Mouse (Mus musculus) B cell, adult 62 days (primary cell): ENCODE results near the gene Gm35134. TPM values are rescaled to one million over a fixed set of nuclear protein-coding genes. Genes with fewer than 3 reads are reported as not detected.

Source experiments
- total RNA-seq: library from RNA; stranded (reverse); gene quantifications from 4 replicates; pipeline ENCODE4 v1.2.4, GENCODE M21; 2023

Gene Gm35134
- total RNA-seq: not detected in 4 replicates

DNA sequence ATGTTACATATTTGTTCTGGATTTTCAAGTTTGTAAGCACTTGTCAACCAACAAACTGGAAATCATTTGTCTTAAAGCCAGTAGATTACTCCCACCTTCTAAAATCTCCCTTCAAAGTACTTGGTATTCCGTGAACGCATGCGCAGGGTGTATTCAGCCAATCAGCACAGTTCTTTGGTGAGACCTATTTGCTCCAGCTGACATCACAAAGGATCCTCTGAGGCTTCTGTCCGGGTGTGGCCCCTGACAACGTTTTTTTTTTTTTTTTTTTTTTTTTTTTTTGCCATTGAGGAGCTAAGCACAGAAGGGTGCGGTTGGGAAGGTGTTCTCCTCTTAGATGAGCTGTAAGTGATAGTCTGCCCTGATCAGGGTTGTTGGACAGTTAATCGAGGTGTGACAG is at the start of gene Gm35134:
Gene Gm35134, plus strand, starts transcription at position 301 of the 400 bp plus-strand sequence.

